Mouse (Mus musculus): Measurements from ENCODE around the gene Gm49378. TPM values are rescaled to one million over a fixed set of nuclear protein-coding genes. Genes with fewer than 3 reads are reported as not detected.
A peak's percentile ranks its signal among the peaks of the same experiment; 100 is the strongest.

The Gm49378 gene
- polyA plus RNA-seq, 2 experiments: 2.0 to 2.9 TPM

DNA sequence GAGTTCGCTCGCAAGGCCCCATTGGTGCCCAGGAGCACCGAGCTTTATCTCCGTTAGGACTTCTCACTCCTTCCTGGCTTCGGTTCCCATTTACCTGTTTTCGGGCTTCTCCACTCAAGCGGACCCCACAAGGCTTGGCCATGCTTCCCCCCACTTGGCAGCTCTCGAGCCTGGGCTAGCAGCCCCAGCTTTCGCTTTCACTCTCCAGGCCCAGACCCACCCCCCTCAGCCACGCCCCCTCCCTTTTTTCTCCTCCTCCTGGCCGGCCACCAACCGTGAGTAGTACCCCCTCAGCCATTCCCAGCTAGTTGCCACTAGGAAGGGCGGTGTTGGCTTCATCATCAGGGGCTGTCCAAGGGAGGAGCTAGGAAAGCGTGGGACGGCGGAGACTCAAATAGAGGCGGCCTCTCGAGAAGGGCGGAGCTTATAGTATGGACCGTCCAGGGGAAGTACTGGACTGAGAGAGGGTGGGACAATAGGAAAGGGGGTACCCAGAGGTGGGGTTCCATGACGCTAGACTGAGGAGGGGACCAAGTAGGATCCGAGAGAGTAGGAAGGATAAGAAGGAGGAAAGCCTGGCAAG, 46.9 kb downstream of the Gm49378 start, which contains the start of gene Psme2:
TSS of gene Psme2 (minus strand) at position 366 of the 583 bp plus-strand sequence.
- Histone ChIP-seq H3K36me3 (replicated peaks; ENCODE audit: control insufficient read depth, insufficient read depth, low read depth) (peaks cover 11% of the 10 kb centered on the region), H3K9me3 (ENCODE audit: control insufficient read depth, low read length) (no peaks in the 10 kb centered on the region), H3K27me3 (ENCODE audit: control insufficient read depth, insufficient read depth, low read length) (no peaks in the 10 kb centered on the region), H3K27ac (peak within 1 kb of the TSS; percentile 97), H3K4me1 (replicated peaks; ENCODE audit: control insufficient read depth in 2 of 2, insufficient read depth in 2 of 2, low read length in 1 of 2) (peaks cover 20 to 23% of the 10 kb centered on the region in 2 experiments), H3K9ac (replicated peaks) (peak within 1 kb of the TSS; percentile 77), H3K4me2 (ENCODE audit: low read depth) (peak within 1 kb of the TSS; percentile 75), H3K4me3 (ENCODE audit: insufficient read depth in 1 of 2, low read depth in 2 of 2, low read length in 2 of 2) (peak within 1 kb of the TSS; percentile 79 to 96)
- TF ChIP-seq EP300 (IDR thresholded peaks at IDR 0.05; ENCODE audit: low read depth) (no peak), CTCF (IDR thresholded peaks at IDR 0.05; ENCODE audit: low read depth) (no peak; the same call in 1 of the 2 replicates)
- peak; percentile 86 for ATAC-seq (ENCODE audit: insufficient read depth)
- WGBS (ENCODE audit: insufficient replicate concordance): 0% methylated on average over 22 of the region's 22 CpGs
- peak; percentile 88 to 93 (median 92) for DNase-seq (ENCODE audit: low read depth in 3 of 3, low spot score in 3 of 3)

DNA sequence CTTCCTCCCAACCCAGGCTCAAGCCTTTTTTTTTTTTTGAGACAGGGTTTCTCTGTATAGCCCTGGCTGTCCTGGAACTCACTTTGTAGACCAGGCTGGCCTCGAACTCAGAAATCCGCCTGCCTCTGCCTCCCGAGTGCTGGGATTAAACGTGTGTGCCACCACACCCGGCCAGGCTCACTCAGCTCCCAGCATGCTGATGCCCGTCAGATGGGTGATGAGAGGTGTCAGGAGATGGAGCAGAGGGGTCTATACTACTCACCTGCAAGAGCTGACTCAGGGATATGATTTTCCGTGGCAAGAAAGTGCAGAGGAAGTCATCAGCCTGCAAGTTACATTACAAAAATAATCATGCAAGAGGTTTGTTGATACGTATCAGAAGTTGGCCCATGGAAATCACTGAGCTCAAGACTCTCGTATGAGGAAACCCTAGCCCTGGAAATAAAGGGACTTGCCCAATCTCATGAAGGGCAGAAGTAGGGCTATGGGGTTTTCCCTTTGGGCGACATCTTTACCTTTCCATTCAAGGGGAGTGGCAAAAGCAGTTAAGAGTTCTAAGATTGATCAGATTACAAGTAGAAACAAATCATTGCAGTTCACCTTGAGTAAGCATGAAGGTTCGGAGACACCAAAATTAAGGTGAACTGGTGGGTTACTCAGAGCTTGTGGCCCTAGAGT, 47.8 kb downstream of the Gm49378 start:
- Histone ChIP-seq H3K4me2 (ENCODE audit: low read depth) (peak overlapping the region; percentile 75), H3K4me3 (ENCODE audit: insufficient read depth in 1 of 2, low read depth in 2 of 2, low read length in 2 of 2) (peak overlapping the region; percentile 79 to 96), H3K27me3 (ENCODE audit: control insufficient read depth, insufficient read depth, low read length) (no peaks in the 10 kb centered on the region), H3K9ac (replicated peaks) (peak overlapping the region; percentile 77), H3K4me1 (replicated peaks; ENCODE audit: control insufficient read depth in 2 of 2, insufficient read depth in 2 of 2, low read length in 1 of 2) (peaks cover 26 to 29% of the 10 kb centered on the region in 2 experiments), H3K9me3 (ENCODE audit: control insufficient read depth, low read length) (no peaks in the 10 kb centered on the region), H3K27ac (peak overlapping the region; percentile 97), H3K36me3 (replicated peaks; ENCODE audit: control insufficient read depth, insufficient read depth, low read depth) (peaks cover 3% of the 10 kb centered on the region)
- ATAC-seq (ENCODE audit: insufficient read depth) (no peak), DNase-seq (ENCODE audit: low read depth in 3 of 3, low spot score in 3 of 3) (no peak)
- WGBS (ENCODE audit: insufficient replicate concordance): 68% methylated on average over 11 of the region's 11 CpGs
- TF ChIP-seq CTCF (IDR thresholded peaks at IDR 0.05; ENCODE audit: low read depth) (no peak), EP300 (IDR thresholded peaks at IDR 0.05; ENCODE audit: low read depth) (no peak)

DNA sequence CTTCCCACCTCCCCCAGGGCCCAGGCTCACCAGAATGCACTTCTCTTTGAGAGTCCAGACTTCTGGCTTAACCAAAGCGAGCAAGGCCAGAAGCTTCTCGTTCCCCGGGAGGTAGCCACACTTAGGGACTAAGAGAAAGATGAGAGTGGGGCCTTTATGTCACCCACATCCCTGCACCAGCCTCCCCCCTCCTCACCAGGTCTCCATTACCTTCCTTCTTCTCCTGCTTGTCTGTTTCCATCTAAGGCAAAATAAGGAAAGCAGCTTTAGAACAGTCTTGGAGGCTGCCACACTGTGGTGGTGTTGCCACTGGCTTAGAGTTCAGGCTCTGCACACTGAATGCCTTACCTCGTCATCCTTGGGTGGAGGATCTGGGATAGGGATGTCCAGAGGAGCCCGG, 48.4 kb downstream of the Gm49378 start:
- TF ChIP-seq CTCF (IDR thresholded peaks at IDR 0.05; ENCODE audit: low read depth) (no peak), EP300 (IDR thresholded peaks at IDR 0.05; ENCODE audit: low read depth) (no peak)
- Histone ChIP-seq H3K9me3 (ENCODE audit: control insufficient read depth, low read length) (no peaks in the 10 kb centered on the region), H3K9ac (replicated peaks) (no peak overlapping the region; the same call in 1 of the 2 replicates), H3K4me3 (ENCODE audit: insufficient read depth in 1 of 2, low read depth in 2 of 2, low read length in 2 of 2) (no peak overlapping the region), H3K27ac (no peak overlapping the region), H3K27me3 (ENCODE audit: control insufficient read depth, insufficient read depth, low read length) (no peaks in the 10 kb centered on the region), H3K4me1 (replicated peaks; ENCODE audit: control insufficient read depth in 2 of 2, insufficient read depth in 2 of 2, low read length in 1 of 2) (peaks cover 27 to 31% of the 10 kb centered on the region in 2 experiments), H3K36me3 (replicated peaks; ENCODE audit: control insufficient read depth, insufficient read depth, low read depth) (peaks cover 3% of the 10 kb centered on the region), H3K4me2 (ENCODE audit: low read depth) (peak overlapping the region; percentile 26)
- no peak for ATAC-seq (ENCODE audit: insufficient read depth)
- 83% methylated on average over 5 of the region's 5 CpGs for WGBS (ENCODE audit: insufficient replicate concordance)
- DNase-seq (ENCODE audit: low read depth in 3 of 3, low spot score in 3 of 3): no peak

DNA sequence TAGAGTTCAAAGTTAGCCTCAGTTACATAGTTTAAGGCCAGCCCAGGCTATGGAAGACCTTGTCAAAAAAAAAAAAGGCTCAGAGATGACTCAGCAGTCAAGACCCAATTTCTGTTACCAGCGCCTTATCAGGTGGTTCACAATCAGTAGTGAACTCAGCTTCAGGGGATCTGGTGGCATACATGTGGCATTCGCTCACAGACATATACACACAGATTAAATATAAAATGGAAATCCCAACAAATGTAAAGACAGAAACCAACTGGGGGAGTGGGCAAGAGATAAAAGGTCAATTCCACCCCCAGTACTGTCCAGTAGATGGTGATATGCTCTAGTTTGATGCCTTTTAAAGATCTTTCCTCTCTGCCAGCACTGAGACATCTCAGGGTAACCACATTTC, 51.5 kb downstream of the Gm49378 start:
- ATAC-seq (ENCODE audit: insufficient read depth) (peak; percentile 51), DNase-seq (ENCODE audit: low read depth in 3 of 3, low spot score in 3 of 3) (peak; percentile 76 to 77 (median 77))
- WGBS (ENCODE audit: insufficient replicate concordance): 17% methylated on average over 2 of the region's 2 CpGs
- TF ChIP-seq EP300 (IDR thresholded peaks at IDR 0.05; ENCODE audit: low read depth) (peak; percentile 75), CTCF (IDR thresholded peaks at IDR 0.05; ENCODE audit: low read depth) (peak; percentile 14; the same call in 1 of the 2 replicates)
- H3K27me3 ChIP-seq (ENCODE audit: control insufficient read depth, insufficient read depth, low read length): no peaks in the 10 kb centered on the region
- H3K4me1 ChIP-seq (replicated peaks; ENCODE audit: control insufficient read depth in 2 of 2, insufficient read depth in 2 of 2, low read length in 1 of 2): peaks cover 33 to 35% of the 10 kb centered on the region in 2 experiments
- H3K27ac ChIP-seq: peak overlapping the region; percentile 98
- peak overlapping the region; percentile 99 for H3K4me2 ChIP-seq (ENCODE audit: low read depth)
- peaks cover 5% of the 10 kb centered on the region for H3K36me3 ChIP-seq (replicated peaks; ENCODE audit: control insufficient read depth, insufficient read depth, low read depth)
- no peaks in the 10 kb centered on the region for H3K9me3 ChIP-seq (ENCODE audit: control insufficient read depth, low read length)
- H3K4me3 ChIP-seq (ENCODE audit: insufficient read depth in 1 of 2, low read depth in 2 of 2, low read length in 2 of 2): no peak overlapping the region
- H3K9ac ChIP-seq (replicated peaks): peak overlapping the region; percentile 84

DNA sequence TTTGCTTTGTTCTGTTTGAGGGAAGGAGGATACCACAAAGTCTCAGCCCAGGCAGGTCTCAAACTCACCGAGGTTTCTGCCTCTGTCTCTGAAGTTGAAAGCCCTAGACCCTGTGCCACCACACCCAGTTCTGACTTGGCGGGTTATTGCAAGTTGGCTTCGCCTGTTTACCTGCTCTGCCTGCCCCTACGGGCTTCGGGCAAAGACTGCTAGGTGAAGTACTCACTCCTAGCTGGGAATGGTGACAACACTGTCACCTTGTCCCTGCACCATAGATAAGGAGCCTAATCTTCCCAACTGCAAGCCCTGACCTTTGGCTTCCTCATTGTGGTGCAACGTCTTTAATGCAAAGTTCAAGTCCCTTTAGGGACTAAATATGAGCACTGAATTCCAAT, 52.1 kb downstream of the Gm49378 start:
- peak in 2 of 3 experiments; percentile 48 to 57 for DNase-seq (ENCODE audit: low read depth in 3 of 3, low spot score in 3 of 3)
- peak overlapping the region; percentile 19 to 70 for H3K4me3 ChIP-seq (ENCODE audit: insufficient read depth in 1 of 2, low read depth in 2 of 2, low read length in 2 of 2)
- H3K4me1 ChIP-seq (replicated peaks; ENCODE audit: control insufficient read depth in 2 of 2, insufficient read depth in 2 of 2, low read length in 1 of 2): peaks cover 33 to 35% of the 10 kb centered on the region in 2 experiments

More for the DNA sequence above, 52.1 kb downstream of the Gm49378 start:
- ATAC-seq (ENCODE audit: insufficient read depth): peak; percentile 70
- H3K9ac ChIP-seq (replicated peaks): peak overlapping the region; percentile 84
- H3K9me3 ChIP-seq (ENCODE audit: control insufficient read depth, low read length): no peaks in the 10 kb centered on the region
- H3K27me3 ChIP-seq (ENCODE audit: control insufficient read depth, insufficient read depth, low read length): no peaks in the 10 kb centered on the region
- H3K4me2 ChIP-seq (ENCODE audit: low read depth): peak overlapping the region; percentile 99
- WGBS (ENCODE audit: insufficient replicate concordance): 8% methylated on average over 6 of the region's 6 CpGs
- peaks cover 5% of the 10 kb centered on the region for H3K36me3 ChIP-seq (replicated peaks; ENCODE audit: control insufficient read depth, insufficient read depth, low read depth)
- TF ChIP-seq EP300 (IDR thresholded peaks at IDR 0.05; ENCODE audit: low read depth): 0 out of 2 replicates have a peak, but pooled peaks have one; percentile 22
- TF ChIP-seq CTCF (IDR thresholded peaks at IDR 0.05; ENCODE audit: low read depth): no peak
- peak overlapping the region; percentile 98 for H3K27ac ChIP-seq
